Mouse (Mus musculus): ENCODE results near the gene Gm20388.
"Not testable (repeated sequence)": the region's sequence is repeated elsewhere in the genome, so short reads cannot be mapped to it uniquely, and the experiment has no call there.

Gene Gm20388

DNA sequence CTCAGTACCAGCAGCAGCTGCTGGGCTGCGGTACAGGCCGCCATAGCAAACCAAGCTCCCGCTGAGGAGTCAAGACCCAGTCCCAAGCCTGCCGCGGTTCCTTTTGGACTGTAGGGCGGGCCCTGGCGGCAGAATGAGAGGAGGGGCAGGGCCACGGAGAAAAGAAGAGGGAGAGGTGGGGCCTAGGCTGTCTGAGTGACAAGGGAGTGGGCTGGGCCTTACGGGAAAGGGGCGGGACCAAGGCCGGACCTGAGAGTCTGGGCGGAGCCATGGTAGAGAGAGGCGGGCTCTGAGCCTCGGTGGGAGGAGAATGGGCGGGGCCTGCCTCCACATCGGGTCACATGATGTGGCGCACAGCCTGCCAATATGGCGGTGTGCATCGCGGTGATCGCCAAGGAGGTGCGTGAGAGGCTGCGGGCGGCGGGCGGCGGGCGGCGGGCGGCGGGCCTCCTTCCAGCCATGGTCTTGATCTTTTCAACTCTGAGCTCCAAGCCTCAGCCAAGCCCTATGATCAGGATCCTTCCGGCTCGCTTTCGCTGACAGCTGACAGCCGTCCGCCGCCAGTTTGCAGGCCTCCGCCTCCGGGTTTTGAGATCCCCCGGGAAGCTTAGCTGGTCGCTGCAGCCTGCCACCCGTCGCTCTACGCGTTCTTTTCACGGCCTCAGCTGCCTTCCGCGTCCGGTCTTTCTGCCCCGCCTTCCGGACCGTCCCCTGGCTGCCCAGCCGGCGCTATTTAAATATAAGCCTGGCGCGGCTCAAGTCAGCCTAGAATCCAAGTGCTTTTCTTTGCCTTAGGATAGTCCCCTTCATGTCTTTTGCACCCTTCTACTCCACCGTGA lies 2700.9 kb downstream of the Gm20388 start, which contains the start of the genes Galns and Trappc2l:
Gene Galns, minus strand, starts transcription at position 169 of the 839 bp plus-strand sequence.
Gene Trappc2l, plus strand, starts transcription at position 346 of the 839 bp plus-strand sequence.
- in situ Hi-C loops (cut with MboI) = loop anchor here (10.0 kb wide), 2 partner anchors 63 to 223 kb away; no protein-coding TSS in a partner anchor

DNA sequence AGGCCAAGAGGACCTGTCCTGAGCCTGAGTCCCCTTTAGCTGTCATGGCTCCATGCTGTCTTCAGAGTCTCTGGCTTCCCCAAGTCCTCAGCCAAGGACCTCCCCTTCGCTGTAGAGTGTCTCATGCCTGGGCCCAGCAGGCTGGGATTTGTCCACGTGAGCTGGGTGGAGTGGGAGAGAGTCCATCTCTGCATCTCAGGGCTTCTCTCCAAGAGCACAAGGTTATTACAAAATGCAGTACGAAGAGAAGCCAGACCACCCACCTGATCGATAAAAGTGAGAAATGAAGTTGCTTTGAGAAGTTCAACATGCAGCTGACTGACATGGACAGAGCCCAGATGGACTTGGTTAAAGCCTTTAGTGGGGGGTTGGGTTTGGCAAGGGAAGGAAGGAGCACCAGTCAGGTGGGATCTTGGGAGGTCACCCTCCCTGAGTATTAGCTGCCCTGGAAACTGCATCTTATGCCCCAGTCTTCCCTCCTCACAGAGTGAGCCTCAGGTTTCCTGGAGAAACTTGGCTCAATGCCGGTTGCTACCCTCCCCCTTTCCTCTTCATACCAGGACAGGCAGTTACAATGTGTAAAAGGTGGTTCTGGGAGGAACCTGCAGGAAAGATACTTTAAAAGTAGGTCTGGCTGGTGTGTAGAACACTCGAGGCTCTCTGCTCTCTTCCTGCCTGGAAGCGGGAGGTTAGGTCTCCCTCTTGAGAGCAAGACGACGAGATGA lies 2705.7 kb downstream of the Gm20388 start:
- in situ Hi-C loops (cut with MboI) = loop anchor here (10.0 kb wide), 2 partner anchors 58 to 218 kb away; no protein-coding TSS in a partner anchor

DNA sequence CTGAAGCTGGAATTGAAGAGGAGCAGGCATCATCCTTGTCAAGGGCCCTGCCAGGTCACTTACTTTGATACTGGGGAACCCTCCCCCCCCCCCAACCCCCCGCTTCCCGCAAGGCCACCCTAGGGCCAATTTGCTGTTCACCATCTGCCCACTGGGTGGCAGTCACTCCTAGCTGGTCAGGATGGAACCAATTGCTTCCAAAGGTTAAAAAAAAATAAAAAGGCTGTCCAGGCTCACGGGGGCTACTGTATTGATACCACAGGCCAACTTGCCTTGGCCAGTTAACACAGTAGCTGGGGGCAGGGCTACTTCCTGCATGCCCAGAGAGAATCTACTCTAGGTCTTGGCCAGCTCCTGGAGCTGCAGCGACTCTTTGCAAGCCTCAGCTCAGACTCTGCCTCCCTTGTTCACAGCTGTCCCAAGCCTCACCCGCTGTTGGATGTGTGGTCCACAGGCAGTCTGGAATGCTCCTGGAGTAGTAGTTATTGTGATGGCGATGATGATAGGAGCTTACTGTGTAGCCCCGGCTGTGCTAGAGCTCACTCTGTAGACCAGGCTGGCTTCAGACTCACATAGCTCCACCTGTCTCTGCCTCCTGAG lies 2707.4 kb downstream of the Gm20388 start:
- in situ Hi-C loops (cut with MboI) = loop anchor here (10.0 kb wide), 2 partner anchors 57 to 217 kb away; no protein-coding TSS in a partner anchor

DNA sequence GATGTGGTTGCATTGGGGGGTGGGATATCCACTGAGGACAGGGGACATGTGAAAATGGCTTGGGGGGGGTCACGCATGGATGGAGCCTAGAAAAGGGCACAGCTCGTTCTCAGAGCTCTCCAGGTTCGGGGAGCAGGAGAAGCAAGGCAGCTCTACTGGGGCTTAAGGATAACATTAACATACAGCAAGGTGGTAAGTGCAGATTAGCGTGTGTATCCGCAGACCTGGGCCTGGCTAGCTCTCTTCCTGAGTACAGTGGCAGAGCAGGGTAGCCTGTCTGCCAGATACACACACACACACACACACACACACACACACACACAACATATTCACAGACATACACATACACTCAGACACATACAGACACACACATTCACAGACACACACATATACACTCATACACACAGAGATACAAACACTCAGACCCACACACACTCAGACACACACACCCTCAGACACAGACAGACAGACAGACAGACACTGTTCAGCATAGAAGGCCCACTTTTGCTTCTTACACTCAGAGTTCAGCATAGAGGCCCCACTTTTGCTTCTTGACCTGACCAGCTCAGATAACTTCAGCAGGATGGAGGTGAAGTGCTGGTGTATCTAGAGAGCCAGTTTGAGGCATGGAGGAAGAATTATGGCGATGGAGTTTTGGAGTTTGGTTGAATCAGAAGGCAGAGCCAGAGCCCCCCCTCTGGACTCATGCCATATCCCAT lies 2708.2 kb downstream of the Gm20388 start:
- in situ Hi-C loops (cut with MboI) = loop anchor here (10.0 kb wide), 2 partner anchors 56 to 216 kb away; no protein-coding TSS in a partner anchor

DNA sequence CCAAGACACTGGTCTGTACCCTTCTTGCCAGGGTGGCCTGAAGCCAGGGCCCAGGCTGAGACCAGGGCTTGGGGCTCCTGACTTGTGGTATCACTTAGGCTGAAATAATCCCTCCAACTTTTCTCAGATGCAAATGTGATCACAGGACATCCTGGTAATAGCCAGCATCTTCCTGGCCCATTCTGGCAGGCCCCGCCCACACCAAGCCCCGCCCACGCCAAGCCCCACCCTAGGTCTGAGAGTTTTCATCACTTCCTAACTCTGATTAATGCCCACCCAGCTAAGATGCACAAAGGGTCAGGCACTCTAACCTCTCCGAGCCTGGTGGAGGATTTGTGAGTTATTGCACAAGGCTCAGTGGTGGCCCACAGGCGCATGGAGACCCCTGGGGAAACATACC lies 2709.8 kb downstream of the Gm20388 start:
- in situ Hi-C loops (cut with MboI) = no loop called here

DNA sequence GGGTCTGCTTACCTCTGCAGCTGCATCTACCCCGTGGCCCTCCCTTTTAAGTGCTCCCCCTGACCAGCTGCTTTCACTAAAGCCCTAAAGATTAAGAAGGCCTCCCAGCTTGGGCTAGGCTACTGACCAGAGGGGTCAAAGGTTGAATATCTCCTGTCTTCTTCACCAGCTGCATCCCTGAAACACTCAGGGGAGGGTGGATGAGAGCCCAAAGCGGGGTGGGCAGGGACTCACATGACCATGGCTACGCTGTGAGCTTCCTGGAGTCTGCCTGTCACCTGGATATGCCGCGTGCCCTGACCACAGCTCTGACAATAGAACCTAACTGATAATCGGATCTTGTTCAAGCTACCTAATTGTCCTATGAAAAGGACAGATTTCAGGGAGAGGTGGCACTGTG lies 2712.1 kb downstream of the Gm20388 start, which contains the start of gene Pabpn1l:
Gene Pabpn1l, minus strand, starts transcription at position 13 of the 400 bp plus-strand sequence.
- in situ Hi-C loops (cut with MboI) = no loop called here

DNA sequence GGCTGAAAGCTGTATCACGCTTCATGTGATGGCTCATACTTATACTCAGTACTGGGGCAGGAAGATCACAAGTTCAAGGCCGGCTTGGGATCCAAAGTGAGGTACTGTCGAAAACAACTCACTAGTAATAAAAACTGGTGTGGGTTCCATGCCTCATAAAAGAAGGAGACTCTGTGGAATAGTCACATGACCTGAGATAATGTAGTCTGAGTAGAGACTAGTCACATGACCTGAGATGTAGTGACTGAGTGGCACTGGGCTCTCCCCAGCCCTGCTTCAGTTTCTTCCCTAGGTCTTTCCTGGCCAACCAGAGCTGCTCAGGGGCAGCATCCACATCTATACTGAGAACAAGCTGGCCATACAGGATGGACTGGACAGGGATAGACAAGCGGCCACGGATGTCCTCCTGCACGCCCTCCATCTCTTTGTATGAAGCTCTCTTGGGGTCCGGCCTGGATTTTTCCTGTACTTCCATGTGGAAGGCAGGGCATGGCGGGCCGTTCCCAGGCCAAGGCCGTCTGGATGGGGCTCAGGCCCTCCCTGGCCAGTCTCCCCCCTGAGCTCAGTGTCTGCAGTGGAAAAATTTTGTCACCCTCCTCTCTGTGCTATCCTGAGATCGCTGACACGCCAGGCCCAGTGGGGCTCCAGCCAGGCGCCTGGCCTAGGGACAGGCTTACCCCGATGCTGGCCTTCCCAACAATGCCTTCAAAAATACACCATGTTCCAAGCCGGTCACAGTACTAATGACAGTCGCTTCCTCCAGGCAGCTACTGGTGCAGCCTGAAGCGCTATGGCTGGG lies 2713.4 kb downstream of the Gm20388 start:
- in situ Hi-C loops (cut with MboI) = no loop called here

DNA sequence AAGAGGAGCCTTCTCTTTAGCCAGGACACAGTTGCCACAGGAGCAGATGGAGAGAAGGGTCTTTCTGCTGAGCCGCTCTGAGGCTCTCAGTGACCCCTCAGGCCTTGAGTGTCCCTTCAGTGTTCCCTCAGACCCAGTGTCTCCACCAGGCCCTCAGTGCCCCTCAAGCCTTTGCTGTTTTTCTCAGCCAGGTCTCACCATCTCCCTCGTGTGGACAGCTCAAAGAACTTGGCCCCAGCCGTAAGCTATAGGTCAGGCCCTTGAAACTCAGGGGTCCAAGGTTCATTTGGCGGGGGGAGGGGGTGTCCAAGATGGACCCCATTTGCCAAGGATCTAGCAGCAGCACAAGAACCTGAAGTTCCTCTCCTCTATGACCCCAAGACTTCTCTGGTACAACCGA lies 2714.0 kb downstream of the Gm20388 start:
- in situ Hi-C loops (cut with MboI) = no loop called here

DNA sequence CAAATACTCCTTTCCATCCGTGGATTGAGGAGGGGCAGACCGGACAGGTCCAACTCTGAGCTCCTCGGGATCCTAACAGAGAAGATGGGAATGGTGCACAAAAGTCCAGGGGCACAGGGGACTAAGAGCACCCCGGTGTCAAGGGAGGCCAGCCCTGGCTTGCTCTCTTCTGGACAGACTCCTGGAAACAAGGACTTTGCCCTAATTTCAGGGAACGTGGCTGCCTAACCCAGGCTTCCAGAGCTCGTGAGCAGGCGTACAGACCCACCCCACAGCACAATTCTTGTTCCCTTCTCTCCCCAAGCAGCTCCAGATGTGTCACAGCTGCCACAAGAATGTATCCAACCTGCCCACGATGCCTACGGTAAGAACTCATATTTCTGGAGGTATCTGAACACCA lies 2715.2 kb downstream of the Gm20388 start:
- in situ Hi-C loops (cut with MboI) = no loop called here

DNA sequence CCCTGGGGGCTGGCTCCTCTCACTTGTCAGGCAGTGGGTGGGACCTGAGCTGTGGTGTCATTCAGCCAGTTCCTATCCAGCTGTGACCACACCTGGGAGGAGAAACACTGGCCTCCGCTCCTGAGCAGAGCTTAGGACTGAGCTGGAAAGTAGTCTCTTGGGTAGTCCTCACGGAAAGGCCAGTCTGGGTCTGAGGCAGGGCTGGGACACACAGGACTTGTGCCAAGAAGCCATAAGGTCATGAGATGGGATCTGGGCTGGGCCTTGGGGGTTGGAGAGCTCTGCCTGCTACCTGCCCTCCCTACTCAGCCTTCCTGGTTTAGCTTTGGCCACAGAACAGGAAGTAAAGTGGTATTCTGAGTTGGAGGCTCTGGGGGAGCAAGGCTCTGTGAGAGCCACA lies 2716.3 kb downstream of the Gm20388 start:
- in situ Hi-C loops (cut with MboI) = no loop called here

DNA sequence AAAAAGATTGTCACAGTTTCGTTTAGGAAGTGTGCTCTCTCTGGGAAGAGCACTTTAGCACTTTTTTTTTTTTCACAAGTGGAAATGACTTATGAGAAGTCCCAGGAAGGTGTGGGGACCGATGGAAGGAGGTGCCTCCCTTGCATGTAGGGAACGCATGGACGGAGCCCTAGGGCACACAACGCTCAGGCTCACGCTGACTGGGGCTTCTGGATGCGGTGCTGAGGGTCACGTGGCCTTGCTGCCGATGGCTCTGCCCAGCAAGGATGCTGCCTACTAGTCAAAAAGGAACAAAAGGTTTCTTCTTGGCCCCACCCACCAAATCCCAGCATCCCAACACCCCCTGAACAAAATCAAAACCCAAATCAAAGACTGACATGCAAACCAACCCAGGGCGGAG lies 2718.7 kb downstream of the Gm20388 start:
- in situ Hi-C loops (cut with MboI) = no loop called here

DNA sequence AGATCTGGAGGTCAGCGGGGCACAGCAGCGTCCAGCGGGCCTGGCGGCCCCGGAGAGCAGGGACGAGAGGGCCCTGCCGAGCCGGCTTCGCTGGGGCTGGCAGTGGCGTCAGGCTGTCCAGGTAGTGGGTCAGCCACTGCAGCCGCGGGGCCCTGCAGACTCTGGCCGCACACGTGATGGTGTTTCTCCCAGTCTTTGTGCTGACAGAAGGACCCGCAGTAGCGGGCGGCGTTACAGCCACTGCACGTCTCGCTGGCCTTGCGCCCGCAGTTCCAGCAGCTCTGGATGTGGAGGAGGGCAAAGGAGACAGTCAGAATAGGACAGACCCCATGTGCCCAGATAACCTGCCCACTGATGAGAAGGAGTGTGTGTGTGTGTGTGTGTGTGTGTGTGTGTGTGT lies 2720.1 kb downstream of the Gm20388 start:
- in situ Hi-C loops (cut with MboI) = no loop called here

DNA sequence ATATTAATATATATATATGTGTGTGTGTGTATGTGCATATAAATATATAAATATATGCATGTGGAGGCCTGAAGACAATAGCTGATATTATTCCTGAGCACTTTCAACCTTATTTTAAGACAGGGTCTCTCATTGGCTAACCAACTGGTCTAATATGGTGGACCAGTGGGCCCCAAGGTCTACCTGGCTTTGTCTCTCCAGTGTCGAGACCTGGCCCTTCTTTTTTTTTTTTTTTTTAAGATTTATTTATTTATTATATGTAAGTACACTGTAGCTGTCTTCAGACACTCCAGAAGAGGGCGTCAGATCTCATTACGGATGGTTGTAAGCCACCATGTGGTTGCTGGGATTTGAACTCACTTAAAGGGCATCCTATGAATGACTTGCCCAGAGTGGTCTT lies 2721.5 kb downstream of the Gm20388 start:
- in situ Hi-C loops (cut with MboI) = not testable (repeated sequence)

DNA sequence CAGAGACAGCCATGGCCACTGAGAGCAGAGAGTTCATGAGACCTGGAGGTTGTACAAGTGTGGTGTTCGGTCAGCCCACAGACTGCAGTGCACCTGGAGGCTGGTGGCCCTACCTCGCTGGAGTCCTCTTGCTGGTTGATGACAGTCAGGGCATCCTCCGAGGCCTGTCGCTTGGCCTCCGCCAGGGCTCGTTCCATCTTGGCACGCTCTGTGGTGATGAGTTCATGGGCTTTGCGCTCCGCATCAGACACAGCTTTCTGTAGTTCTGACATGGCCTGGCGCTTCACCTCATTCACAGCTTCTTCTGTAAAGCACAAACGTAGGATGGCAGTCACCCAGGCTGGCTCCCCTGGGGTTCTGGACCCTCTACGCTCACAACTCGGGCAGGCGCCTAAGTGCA lies 2722.6 kb downstream of the Gm20388 start:
- in situ Hi-C loops (cut with MboI) = no loop called here

DNA sequence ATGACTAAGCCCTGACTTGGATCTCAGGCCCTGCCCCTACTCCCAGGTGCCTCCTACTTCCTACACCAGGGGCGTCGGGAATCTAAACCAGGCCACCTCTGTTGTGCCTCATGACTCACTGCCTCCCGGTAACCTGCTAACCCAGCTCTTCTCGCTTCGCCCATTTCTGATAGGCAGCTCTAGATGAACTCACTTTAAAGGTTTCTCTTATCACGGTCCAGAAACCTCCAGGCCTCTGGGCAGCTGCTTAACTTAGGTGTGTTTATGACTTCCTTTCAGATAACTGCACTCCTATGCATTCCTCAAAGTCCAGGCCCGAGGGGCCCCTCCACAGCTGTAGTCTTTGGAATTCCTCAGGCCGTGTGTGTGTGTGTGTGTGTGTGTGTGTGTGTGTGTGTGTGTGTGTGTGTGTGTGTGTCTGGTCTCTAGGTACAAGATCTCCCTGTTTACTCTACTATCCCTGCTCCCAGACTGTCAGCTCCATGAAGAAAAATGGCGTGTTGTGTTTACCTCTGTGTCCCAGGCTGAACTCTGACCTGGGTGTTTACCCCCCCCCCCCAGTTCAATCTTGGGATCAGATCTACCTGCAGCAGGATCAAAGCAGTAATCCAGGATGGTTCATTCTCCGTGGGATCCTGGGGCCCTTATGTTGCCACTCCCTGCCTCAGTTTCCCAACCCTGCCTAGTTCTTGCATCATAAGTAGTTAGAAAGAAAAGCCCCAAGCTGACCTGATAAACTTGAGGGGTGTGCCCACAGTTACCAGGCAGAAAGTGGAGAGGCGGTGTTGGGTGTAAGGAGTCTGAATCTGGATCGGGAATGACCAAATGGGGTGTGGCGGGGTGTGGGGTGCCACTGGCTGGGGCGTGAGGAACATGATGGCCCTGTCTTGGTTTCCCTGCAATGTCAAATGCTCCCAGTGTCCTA lies 2725.5 kb downstream of the Gm20388 start:
- in situ Hi-C loops (cut with MboI) = no loop called here

DNA sequence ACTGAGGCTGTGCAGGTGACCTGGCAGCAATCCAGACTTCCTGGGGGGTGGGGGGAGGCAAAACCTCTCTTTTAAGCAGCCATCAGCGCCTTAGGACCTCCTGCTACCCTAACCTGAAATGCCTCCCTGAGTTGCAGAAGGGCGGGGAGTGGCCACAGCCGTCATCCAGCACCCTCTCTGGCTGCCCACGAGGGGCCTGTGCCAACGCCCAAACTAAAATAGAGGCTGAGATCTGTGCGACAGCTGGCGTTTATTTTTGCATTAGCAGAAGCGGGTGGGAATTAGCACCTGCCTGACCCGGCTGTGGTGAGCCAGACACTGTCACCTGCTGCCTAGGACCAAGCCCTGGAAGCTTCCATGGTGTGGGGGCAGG lies 2726.1 kb downstream of the Gm20388 start:
- in situ Hi-C loops (cut with MboI) = no loop called here

DNA sequence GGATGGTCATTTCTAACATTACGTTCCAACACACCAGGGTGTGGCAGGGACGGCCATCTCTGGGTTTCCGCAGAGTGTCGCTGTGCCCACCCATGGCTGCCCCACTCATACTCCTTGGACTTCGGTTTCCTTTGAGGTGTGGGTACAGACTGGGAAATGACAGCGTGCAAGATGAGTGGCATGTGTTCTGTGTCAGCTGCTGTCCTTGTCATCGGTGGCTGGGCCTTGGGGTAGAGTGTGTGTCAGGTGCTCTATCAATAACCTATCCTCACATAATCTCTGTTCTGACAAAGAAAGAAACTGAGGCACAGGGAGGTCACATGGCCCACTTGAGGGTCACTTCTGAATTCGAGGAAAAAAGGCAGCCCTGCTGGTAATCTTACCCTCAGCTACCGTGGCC lies 2726.6 kb downstream of the Gm20388 start:
- in situ Hi-C loops (cut with MboI) = no loop called here

DNA sequence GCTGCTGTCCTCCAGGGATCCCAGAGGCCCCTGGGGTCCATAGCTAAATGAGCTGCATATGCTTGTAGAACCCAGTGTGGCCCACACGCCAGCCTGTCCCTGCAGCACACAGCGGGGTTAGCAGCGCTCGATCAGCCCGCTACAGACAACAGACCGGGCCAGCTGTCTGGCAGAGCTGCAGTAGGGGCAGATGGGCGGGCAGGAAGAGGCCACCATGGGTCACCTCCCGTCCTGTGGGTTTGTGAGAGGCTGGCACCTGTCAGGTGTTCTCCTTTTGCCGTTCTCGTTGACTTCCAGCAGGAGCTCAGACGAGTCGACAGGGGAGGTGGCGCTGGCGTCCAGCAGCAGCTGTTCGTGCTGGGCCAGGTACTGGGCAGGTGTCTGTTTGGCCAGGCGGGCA lies 2728.0 kb downstream of the Gm20388 start:
- in situ Hi-C loops (cut with MboI) = no loop called here

DNA sequence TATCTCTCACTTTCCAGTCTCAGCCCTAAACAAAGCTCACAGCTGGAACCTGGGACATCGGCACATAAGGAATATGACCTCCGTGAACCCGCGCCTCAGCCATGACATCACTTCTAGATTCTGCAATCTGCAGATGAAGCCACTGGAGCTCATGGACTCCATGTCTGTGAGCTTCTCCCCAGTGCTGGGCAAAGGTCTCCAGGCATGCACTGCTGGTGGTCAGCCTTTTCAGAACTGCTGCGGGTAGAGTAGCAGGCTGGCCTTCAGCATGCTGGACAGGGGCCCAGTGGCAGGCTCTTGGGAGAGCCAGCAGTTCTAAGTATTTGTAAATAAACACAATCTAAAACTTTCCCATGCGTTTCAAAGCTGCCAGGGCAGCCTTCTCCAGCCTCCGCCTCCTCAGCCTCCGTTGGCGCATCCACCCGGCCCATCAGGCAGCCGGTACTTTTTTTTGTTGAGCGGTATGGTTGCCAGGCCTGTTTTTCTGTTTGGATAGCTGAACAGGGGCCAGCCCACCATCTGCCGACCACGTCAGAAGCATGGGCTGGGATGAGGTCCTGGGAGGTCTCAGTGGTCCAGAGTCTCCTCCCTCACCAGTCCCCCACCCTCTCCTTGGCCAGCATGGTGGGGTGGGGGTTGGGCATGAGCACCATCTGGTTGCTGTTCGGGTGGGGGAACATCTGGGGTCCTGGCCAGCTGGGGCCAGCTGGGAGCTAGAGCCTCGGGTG lies 2729.0 kb downstream of the Gm20388 start:
- in situ Hi-C loops (cut with MboI) = no loop called here
